Mouse (Mus musculus) erythroblast, embryonic 14.5 days (primary cell): ENCODE results near the gene Gkap1. TPM values are rescaled to one million over a fixed set of nuclear protein-coding genes. Genes with fewer than 3 reads are reported as not detected.

Experiments used
- H3K27me3 ChIP-seq: 2 replicates; pipeline ENCODE4 v1.6.1; 2012; ENCODE audit warnings: inconsistent platforms; ENCODE audit not compliant: control insufficient read depth
- H3K36me3 ChIP-seq: 2 replicates; pipeline ENCODE4 v1.6.1; 2012; ENCODE audit warnings: mild to moderate bottlenecking, inconsistent platforms; ENCODE audit not compliant: control insufficient read depth
- H3K4me1 ChIP-seq: 2 replicates; pipeline ENCODE4 v1.6.1; 2012; ENCODE audit warnings: inconsistent platforms; ENCODE audit not compliant: control insufficient read depth
- H3K4me3 ChIP-seq: replicated peaks from 2 replicates; pipeline ENCODE3; 2012; ENCODE audit warnings: moderate library complexity, mild to moderate bottlenecking, inconsistent platforms
- H3K9me3 ChIP-seq: 2 replicates; pipeline ENCODE4 v1.6.1; 2012; ENCODE audit warnings: low read length, inconsistent platforms, mixed read lengths; ENCODE audit not compliant: control insufficient read depth
- GATA1 ChIP-seq: IDR thresholded peaks from 2 replicates; pipeline ENCODE4 v1.6.1; 2012; ENCODE audit warnings: low read length, inconsistent platforms, mixed read lengths
- TAL1 ChIP-seq: IDR thresholded peaks from 3 replicates; pipeline ENCODE4 v1.6.1; 2012; ENCODE audit warnings: low read length, inconsistent platforms, mixed read lengths
- polyA plus RNA-seq: library from polyadenylated mRNA; stranded (reverse); fragments of >175 nt; gene quantifications from 2 replicates; pipeline ENCODE4 v1.2.3, GENCODE M21; 2012

Gene Gkap1
- polyA plus RNA-seq, 1 experiment = 0.03 TPM

- no peak for TF ChIP-seq TAL1
- no peak for TF ChIP-seq GATA1
- no peak overlapping the region for H3K4me3 ChIP-seq
- H3K4me1 ChIP-seq = no peaks in the 10 kb centered on the region
- H3K9me3 ChIP-seq = no peaks in the 10 kb centered on the region
- no peaks in the 10 kb centered on the region for H3K27me3 ChIP-seq
- no peaks in the 10 kb centered on the region for H3K36me3 ChIP-seq
These were observed 23.3 kb upstream of the Gkap1 start for GRCm38 (mm10) chr13:58298756-58299155.

- Histone ChIP-seq H3K4me3 (no peak overlapping the region), H3K27me3 (no peaks in the 10 kb centered on the region), H3K9me3 (no peaks in the 10 kb centered on the region), H3K36me3 (no peaks in the 10 kb centered on the region), H3K4me1 (peaks cover 3% of the 10 kb centered on the region; the same call in 1 of the 2 replicates)
- no peak for TF ChIP-seq TAL1
- TF ChIP-seq GATA1 = no peak
These were observed 20.1 kb upstream of the Gkap1 start for GRCm38 (mm10) chr13:58295582-58295981.

GRCm38 (mm10) chr13:58292811-58293210 lies 17.3 kb upstream of the Gkap1 start:
- TF ChIP-seq GATA1 = no peak
- peaks cover 3% of the 10 kb centered on the region; the same call in 1 of the 2 replicates for H3K4me1 ChIP-seq
- no peaks in the 10 kb centered on the region for H3K27me3 ChIP-seq
- no peaks in the 10 kb centered on the region for H3K9me3 ChIP-seq
- no peak overlapping the region for H3K4me3 ChIP-seq
- H3K36me3 ChIP-seq = no peaks in the 10 kb centered on the region

- no peak overlapping the region for H3K4me3 ChIP-seq
- peaks cover 3% of the 10 kb centered on the region; the same call in 1 of the 2 replicates for H3K4me1 ChIP-seq
- no peaks in the 10 kb centered on the region for H3K9me3 ChIP-seq
- H3K36me3 ChIP-seq = no peaks in the 10 kb centered on the region
- H3K27me3 ChIP-seq = peaks cover 3% of the 10 kb centered on the region
- TF ChIP-seq TAL1 (no peak), GATA1 (no peak)
These were observed 13.8 kb upstream of the Gkap1 start for GRCm38 (mm10) chr13:58289308-58289707.

- peaks cover 3% of the 10 kb centered on the region for H3K27me3 ChIP-seq
- no peaks in the 10 kb centered on the region for H3K9me3 ChIP-seq
- H3K36me3 ChIP-seq = no peaks in the 10 kb centered on the region
- no peak for TF ChIP-seq TAL1
- TF ChIP-seq GATA1 = no peak
- no peak overlapping the region for H3K4me3 ChIP-seq
- H3K4me1 ChIP-seq = peaks cover 2% of the 10 kb centered on the region; the same call in 1 of the 2 replicates
These were observed 12.3 kb upstream of the Gkap1 start for GRCm38 (mm10) chr13:58287822-58288221.

- Histone ChIP-seq H3K4me3 (no peak overlapping the region), H3K36me3 (no peaks in the 10 kb centered on the region), H3K9me3 (no peaks in the 10 kb centered on the region), H3K4me1 (no peaks in the 10 kb centered on the region), H3K27me3 (peaks cover 3% of the 10 kb centered on the region)
- no peak for TF ChIP-seq TAL1
- no peak for TF ChIP-seq GATA1
These were observed 8.0 kb upstream of the Gkap1 start for GRCm38 (mm10) chr13:58283466-58283865.

- H3K9me3 ChIP-seq = no peaks in the 10 kb centered on the region
- TF ChIP-seq GATA1 (no peak), TAL1 (no peak)
- H3K4me1 ChIP-seq = no peaks in the 10 kb centered on the region
- no peaks in the 10 kb centered on the region for H3K36me3 ChIP-seq
- H3K4me3 ChIP-seq = no peak overlapping the region
- H3K27me3 ChIP-seq = peaks cover 13% of the 10 kb centered on the region
These were observed 6.4 kb upstream of the Gkap1 start for GRCm38 (mm10) chr13:58281936-58282335.

- Histone ChIP-seq H3K36me3 (no peaks in the 10 kb centered on the region), H3K4me3 (no peak overlapping the region), H3K27me3 (peaks cover 26% of the 10 kb centered on the region), H3K9me3 (no peaks in the 10 kb centered on the region), H3K4me1 (no peaks in the 10 kb centered on the region)
- TF ChIP-seq TAL1 = no peak
- TF ChIP-seq GATA1 = no peak
These were observed 5.0 kb upstream of the Gkap1 start for GRCm38 (mm10) chr13:58280528-58280927.

GRCm38 (mm10) chr13:58276256-58276655 lies 757 bp upstream of the Gkap1 start:
- TF ChIP-seq TAL1 (no peak), GATA1 (no peak)
- peaks cover 66% of the 10 kb centered on the region for H3K27me3 ChIP-seq

GRCm38 (mm10) chr13:58275076-58275475 lies 423 bp downstream of the Gkap1 start:
- Histone ChIP-seq H3K27me3 (peaks cover 78% of the 10 kb centered on the region), H3K4me1 (peaks cover 16% of the 10 kb centered on the region), H3K4me3 (no peak overlapping the region), H3K9me3 (peaks cover 4% of the 10 kb centered on the region; the same call in 1 of the 2 replicates), H3K36me3 (no peaks in the 10 kb centered on the region)
- TF ChIP-seq TAL1 = no peak

More at GRCm38 (mm10) chr13:58276256-58276655, 757 bp upstream of the Gkap1 start:
- peaks cover 4% of the 10 kb centered on the region; the same call in 1 of the 2 replicates for H3K9me3 ChIP-seq
- H3K36me3 ChIP-seq = no peaks in the 10 kb centered on the region
- peaks cover 16% of the 10 kb centered on the region for H3K4me1 ChIP-seq
- H3K4me3 ChIP-seq = no peak overlapping the region
